Mouse (Mus musculus) lung, adult 2 months (tissue): Measurements from ENCODE around the gene Guk1.

Source experiments
- CTCF ChIP-seq: fragments of 200-500 bp; IDR thresholded peaks from 2 replicates; pipeline ENCODE4 v1.5.1; 2011; ENCODE audit warnings: mild to moderate bottlenecking, low read length, control low read depth; ENCODE audit not compliant: insufficient read depth
- POLR2A ChIP-seq: fragments of 200-500 bp; IDR thresholded peaks from 2 replicates; pipeline ENCODE4 v1.6.1; 2011; ENCODE audit warnings: low read depth, mild to moderate bottlenecking, control low read depth, low read length, borderline replicate concordance; ENCODE audit errors: extremely low read depth

GRCm38 (mm10) chr11:59164384-59164783 is 27.6 kb downstream of the Guk1 start:
- TF ChIP-seq CTCF (no peak), POLR2A (no peak)
